Mouse (Mus musculus): Measurements from ENCODE around the gene Klf16.

Klf16 gene

DNA sequence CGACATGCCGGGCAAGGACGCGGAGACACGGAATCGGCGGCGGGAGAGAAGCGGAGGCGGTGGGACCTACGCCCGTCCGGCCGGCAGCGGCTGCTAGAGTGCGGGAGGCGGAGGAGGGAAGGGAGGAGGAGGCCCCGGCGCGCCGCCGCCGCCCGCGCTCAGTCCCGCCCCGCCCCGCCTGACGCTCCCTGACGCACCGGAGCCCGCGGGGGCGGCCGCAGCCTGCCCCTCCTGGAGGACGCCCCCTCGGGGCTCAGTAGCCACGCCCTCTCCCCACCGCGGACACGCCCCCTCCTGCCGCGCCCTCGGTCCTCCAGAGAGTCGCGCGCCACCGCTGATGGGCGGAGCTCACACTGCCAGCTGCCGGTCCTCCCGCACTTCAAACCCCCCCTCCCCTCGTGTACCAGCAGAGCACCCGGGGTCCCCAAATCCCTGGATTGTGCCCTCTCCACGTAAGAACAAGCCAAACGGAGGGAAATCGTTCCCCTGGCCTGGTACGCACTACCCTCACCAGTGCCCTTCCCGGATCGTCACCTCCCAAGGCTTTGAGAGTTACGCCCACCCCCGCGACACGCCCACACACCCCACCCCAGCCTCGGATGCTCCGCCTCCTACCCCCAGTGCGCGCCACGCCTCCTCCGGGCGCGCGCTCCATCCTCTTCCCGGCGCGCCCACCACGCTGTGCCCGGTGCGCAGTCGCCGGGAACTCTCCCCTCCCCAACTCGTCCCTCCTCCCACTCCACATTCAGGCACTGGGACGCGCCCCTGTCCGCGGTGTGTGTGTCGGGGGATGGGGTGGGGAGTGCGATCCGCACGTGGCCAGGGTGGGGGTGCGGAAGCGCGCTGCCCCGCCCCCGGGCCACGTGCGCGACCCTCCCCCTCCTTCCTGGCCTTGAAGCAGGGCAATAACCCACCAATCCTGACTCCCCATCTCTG is at the start of gene Klf16:
Klf16 (minus strand) TSS at position 127 of the 936 bp plus-strand sequence.
- peak; percentile 100 for DNase-seq

- no peak for DNase-seq
Measured at GRCm38 (mm10) chr10:80625764-80626163, 48.6 kb upstream of the Klf16 start.

GRCm38 (mm10) chr10:80623457-80624191 is 46.5 kb upstream of the Klf16 start:
- peak; percentile 74 to 75 for DNase-seq

GRCm38 (mm10) chr10:80622661-80623456 is 45.7 kb upstream of the Klf16 start, which contains the start of gene Csnk1g2:
Csnk1g2 (plus strand) TSS chr10:80622838.
- peak in 1 of 2 experiments; percentile 64 for DNase-seq

DNA sequence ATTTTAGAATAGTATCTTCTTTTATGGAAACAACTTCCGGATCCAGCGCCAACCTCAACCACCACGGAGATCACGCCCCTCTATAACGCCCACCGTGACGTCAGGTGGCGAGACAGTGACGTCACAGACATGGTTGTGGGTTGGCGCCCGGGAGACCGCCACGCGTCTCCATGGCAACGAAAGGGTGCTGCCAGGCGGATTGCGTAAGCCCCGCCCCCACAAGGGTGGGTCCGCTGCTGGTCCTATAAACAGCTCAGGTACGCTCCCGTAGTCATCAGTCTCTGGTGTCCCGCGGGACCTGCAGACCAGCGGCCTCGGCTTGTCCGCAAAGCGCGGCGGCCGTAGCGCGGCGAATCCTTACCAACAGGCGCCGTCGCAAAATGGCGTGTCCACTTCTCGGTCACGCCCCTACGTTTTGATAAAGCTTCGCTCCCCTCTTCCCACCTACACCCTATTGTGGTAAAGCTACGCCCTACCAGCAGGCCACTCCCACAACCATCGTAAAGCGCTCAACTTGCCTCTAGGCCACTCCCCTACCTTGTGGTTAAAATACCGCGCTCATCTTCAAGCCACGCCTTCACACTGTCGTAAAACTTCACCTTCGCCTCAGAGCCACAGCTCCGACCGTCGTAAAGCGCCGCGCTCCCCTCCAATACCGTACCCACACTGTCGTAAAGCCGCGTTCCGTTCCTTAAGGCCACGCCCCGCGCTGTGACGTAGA is 45.0 kb upstream of the Klf16 start:
- DNase-seq = peak; percentile 98 to 99

- no peak for DNase-seq
Measured at GRCm38 (mm10) chr10:80621690-80621939, 44.5 kb upstream of the Klf16 start.

- DNase-seq = no peak
Measured at GRCm38 (mm10) chr10:80620796-80621689, 43.9 kb upstream of the Klf16 start.

- DNase-seq = no peak
Measured at GRCm38 (mm10) chr10:80620365-80620764, 43.2 kb upstream of the Klf16 start.

DNA sequence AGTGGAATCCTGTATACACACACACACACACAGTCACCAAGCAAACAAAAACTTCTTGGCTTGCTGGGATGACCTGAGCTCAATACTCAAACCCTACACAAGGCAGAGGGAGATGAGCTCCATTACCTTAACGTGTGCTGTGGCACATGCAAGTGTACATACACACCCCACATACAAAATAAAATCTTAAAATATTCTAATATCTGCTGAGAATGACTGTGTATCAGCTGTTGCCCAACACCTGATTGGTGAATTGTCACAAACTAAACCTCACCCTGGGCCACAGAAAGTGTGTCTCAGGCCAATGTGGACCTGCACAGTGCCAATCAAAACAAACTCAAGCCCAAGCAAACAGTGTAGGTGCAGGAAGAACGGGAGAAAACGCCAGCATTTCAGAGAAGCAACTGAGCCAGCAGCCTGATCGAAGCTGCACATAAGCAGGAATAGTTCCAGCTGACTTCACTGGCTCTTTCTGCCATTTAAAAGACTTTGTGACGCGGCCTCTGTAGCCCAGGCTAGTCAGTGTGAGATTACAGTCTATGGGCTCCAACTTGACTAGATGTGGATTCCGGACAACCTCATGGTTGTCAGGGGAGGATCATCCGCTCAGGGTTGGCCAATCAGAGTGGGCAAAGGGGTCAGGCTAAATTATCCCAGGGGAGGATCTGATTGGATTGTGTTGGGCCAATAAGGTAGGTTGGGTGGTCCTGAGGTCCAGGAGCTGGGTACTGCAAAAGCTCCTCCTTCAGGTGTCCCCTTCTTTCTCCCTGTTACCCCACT is 42.5 kb upstream of the Klf16 start:
- DNase-seq = no peak

DNA sequence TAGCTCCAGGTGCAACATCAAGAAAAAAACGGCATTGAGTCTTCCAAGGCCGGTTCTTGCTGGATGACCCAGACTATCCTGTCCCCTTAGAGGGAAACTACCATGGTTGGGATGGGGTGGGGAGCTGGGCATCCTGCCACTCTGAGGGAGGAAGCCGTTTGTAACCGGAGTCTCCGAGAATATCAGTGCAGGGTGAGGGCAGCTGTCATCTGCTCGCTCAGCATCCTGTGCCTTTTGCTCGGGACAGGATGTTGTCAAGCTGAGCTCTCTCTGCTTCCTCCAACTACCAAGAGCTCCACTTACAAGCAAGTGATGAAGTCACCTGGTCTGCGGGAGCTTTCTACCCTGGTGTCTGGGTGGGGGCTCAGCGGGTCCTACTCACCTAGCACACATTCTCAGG is 41.1 kb upstream of the Klf16 start:
- DNase-seq = peak; percentile 46 to 48

DNA sequence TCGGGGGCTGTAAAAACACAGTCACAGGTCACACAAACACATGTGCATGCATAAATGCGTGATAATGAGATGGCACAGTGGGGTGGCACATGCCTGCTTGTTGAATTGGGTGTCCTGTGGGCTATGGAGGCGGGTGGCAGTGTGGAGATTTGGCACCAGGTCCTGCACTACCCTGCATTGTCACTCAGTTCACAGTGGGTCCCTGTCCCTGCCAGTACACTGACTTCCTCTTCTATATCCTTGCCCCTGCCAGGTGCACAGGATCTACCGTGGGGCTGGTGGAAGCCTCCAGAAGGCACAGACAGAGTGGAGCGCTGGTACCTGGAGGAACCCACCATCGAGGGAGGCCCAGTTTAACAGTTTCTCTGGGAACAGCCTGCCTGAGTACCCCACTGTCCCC is 37.2 kb upstream of the Klf16 start:
- no peak for DNase-seq

DNA sequence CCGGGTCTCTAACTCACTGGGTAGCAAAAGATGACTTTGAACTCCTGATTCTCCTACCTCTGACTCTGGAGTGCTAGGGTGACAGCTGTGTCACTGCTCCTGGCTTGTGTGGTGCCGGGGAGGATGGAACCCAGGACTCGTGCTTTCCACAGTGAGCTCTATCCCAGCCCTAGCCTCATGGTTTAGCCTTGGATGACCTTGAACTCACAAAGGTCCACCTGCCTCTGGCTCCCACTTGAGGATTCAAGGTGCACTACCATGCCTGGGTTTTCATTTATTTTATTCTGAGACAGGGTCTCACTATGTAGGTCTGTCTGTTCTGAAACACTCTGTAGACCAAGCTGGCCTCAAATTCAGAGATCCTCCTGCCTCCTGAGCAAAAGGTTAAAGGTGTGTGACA is 36.7 kb upstream of the Klf16 start:
- no peak for DNase-seq

DNA sequence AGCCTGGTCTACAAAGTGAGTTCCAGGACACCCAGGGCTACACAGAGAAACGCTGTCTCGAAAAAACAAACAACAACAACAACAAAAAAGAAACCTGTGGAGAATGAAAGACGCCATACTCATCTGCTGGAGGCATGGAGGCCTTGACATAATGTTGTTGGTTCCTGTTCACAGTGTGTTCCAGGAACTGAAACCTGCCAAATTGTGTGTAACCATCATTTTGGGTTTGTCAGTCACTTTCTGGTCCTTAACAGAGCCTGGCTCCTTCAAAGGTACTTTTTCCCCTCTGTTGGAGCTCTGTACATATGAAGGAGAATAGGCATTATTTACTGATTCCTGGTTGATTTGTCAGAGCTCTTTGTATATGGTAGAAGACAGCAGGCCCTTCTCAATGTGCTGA is 34.8 kb upstream of the Klf16 start:
- DNase-seq = no peak

DNA sequence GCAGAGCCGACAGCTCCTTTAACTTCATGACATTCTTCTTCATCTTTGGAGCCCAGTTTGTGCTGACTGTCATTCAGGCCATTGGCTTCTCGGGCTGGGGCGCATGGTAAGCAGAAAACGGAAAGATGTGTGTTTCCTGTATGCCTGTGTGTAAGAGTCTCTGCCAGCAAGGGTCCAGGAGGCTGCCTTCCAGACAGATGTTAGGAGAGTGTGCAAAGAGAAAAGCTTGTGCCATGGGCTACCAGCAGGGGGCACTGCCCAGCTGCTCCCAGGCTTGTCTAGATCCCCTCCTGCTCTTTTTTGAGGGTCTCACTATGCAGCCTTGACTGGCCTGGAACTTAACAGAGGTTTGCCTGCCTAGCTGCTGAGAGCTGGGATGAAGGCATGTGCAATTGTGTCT is 33.9 kb upstream of the Klf16 start:
- peak; percentile 56 to 75 for DNase-seq

DNA sequence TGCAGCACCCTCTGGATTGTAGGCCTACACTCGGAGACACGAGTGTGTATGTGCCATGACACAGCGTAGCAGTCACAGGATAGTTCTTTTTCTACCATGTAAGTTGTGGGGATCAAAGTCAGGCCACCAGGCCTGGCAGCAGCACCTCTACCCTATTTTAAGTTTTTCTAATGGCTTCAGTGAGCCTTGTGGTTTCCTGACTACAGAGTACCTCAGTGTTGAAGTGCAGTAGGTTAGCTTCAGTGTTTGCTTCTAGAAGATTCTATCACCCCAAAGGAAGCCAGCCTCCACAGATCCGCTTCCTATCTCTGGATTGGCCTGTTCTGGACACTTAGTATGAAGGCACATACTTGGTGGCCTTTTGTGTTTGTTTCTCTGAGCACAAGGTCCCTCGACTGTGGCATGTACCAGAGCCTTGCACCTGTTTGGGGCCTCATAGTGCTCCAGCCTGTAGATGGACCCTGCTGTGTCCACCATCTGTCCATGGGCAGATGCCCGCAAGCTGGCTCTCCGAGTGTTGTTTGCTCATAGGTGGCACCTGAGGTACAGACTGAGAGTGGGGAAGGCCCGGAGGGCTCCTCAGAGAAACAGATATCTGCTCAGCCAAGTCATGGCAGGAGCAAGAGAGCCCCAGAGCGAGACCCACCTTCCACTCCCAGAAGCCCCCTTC is 33.1 kb upstream of the Klf16 start:
- DNase-seq = no peak

- DNase-seq = no peak
Measured at GRCm38 (mm10) chr10:80609269-80609924, 32.3 kb upstream of the Klf16 start.

DNA sequence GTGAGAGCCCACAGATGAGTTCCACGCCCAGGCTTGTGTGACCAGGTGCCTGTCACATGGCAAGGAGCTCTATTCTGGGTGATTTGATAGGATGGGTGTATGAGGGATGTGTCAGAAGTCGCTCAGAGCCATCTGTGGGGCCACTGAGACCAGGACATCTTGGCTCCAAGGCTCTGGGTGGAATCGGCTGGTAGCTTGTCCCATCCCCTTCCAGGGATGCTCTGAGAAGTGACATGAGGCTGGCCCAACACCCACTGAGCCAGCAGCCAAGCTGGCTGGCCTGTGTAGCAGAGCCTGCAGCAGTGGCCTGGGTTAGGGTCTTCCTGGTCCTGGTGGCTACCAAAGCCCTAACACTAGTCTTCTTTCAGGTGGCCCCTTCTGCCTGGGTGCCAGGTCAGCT is 31.3 kb upstream of the Klf16 start:
- no peak for DNase-seq

- no peak for DNase-seq
Measured at GRCm38 (mm10) chr10:80606737-80607350, 29.7 kb upstream of the Klf16 start.

GRCm38 (mm10) chr10:80606306-80606705 is 29.2 kb upstream of the Klf16 start:
- DNase-seq = no peak
